Mouse (Mus musculus): ENCODE results near the gene Prim1.

DNA sequence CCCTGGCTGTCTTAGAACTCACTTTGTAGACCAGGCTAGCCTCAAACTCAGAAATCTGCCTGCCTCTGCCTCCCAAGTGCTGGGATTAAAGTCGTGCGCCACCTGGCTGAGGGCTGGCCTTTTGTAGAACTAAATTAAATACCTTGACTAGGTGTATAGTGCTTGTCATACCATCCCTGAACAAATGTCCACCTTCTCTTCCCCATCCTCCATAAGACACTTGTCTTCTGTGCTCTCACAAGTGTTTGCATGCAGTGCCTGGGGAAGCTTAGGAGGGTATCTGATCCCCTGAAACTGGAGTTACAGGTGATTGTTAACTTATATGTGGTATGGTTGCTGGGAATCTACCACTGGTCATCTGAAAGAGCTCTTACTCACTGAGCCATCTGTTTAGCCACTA, 35.4 kb downstream of the Prim1 start:
- TF ChIP-seq CTCF (IDR thresholded peaks at IDR 0.05; ENCODE audit: control insufficient read depth, insufficient read depth, insufficient read length) (no peak), MYOD1 (IDR thresholded peaks at IDR 0.05; ENCODE audit: control insufficient read depth, insufficient read length, low read depth) (no peak), MAX (IDR thresholded peaks at IDR 0.05) (no peak), USF1 (IDR thresholded peaks at IDR 0.05; ENCODE audit: low read depth) (no peak), CEBPB (IDR thresholded peaks at IDR 0.05; ENCODE audit: low read depth) (no peak), MYOG (IDR thresholded peaks at IDR 0.05; ENCODE audit: control insufficient read depth, extremely low read depth, insufficient read length) (no peak)

Measured in C2C12 (cell line).